Mouse (Mus musculus) forebrain, embryonic 11.5 days (tissue): ENCODE measurements at regions not wholly inside any gene's neighbourhood (a gene's known extent, or its start where the extent isn't known, plus 50 kb on each side); places are given as distances from the start of the nearest gene placed in this dataset.

ENCODE experiments used
- ATAC-seq: fragments of 200-750 bp; cut with Nextera tagmentation; replicated peaks from 2 replicates; pipeline ENCODE4 v1.8.0; 2017; ENCODE audit warnings: moderate TSS enrichment; ENCODE audit not compliant: low FRiP score
- DNase-seq: peaks from one replicate; pipeline ENCODE4 v3.0.0-alpha.2; 2017; ENCODE audit warnings: low spot score
- H3K27ac ChIP-seq: fragments of 300-500 bp; sonication (generic); 2 replicates; pipeline ENCODE4 v1.5.1; 2014; ENCODE audit warnings: low read depth, low read length
- H3K27me3 ChIP-seq: fragments of 300-500 bp; sonication (generic); 2 replicates; pipeline ENCODE4 v1.6.1; 2014; ENCODE audit warnings: mild to moderate bottlenecking, low read length, mixed read lengths; ENCODE audit not compliant: control insufficient read depth, insufficient read depth
- H3K36me3 ChIP-seq: fragments of 300-500 bp; sonication (generic); 2 replicates; pipeline ENCODE4 v1.6.1; 2014; ENCODE audit warnings: mild to moderate bottlenecking, low read length, moderate library complexity, mixed read lengths; ENCODE audit not compliant: control insufficient read depth, insufficient read depth
- H3K4me1 ChIP-seq: fragments of 300-500 bp; sonication (generic); replicated peaks from 2 replicates; pipeline ENCODE4 v1.6.1; 2014; ENCODE audit warnings: low read length, mixed read lengths; ENCODE audit not compliant: control insufficient read depth, insufficient read depth
- H3K4me2 ChIP-seq: fragments of 300-500 bp; sonication (generic); 2 replicates; pipeline ENCODE4 v1.6.1; 2014; ENCODE audit warnings: low read depth, mild to moderate bottlenecking, low read length, moderate library complexity, mixed read lengths; ENCODE audit not compliant: severe bottlenecking
- H3K4me3 ChIP-seq: fragments of 300-500 bp; sonication (generic); 2 replicates; pipeline ENCODE4 v1.5.1; 2014; ENCODE audit warnings: low read depth, low read length
- H3K9ac ChIP-seq: fragments of 300-500 bp; sonication (generic); 2 replicates; pipeline ENCODE4 v1.6.1; 2014; ENCODE audit warnings: low read length
- H3K9me3 ChIP-seq: fragments of 300-500 bp; sonication (generic); 2 replicates; pipeline ENCODE4 v1.6.1; 2016; ENCODE audit warnings: low read length, mixed read lengths; ENCODE audit not compliant: control insufficient read depth
- WGBS: fragments of 180-500 bp; shearing (Covaris S2); extraction: QIAGEN DNeasy Blood & Tissue Kit; methylation state at CpG from one replicate; pipeline ENCODE4 v1.1.7; 2014; 5-methylcytosine and 5-hydroxymethylcytosine counted together

- WGBS: 7% methylated on average over 7 of the region's 7 CpGs
- Histone ChIP-seq H3K4me1 (no peaks in the 10 kb centered on the region), H3K4me3 (no peak overlapping the region), H3K9me3 (no peaks in the 10 kb centered on the region), H3K27ac (peak overlapping the region; percentile 25; the same call in 1 of the 2 replicates), H3K27me3 (no peaks in the 10 kb centered on the region), H3K4me2 (no peak overlapping the region), H3K9ac (no peak overlapping the region), H3K36me3 (no peaks in the 10 kb centered on the region)
- ATAC-seq (peak; percentile 83), DNase-seq (peak; percentile 53)
Observed at GRCm38 (mm10) chr13:70019999-70020838, 218.0 kb downstream of the Med10 start.

DNA sequence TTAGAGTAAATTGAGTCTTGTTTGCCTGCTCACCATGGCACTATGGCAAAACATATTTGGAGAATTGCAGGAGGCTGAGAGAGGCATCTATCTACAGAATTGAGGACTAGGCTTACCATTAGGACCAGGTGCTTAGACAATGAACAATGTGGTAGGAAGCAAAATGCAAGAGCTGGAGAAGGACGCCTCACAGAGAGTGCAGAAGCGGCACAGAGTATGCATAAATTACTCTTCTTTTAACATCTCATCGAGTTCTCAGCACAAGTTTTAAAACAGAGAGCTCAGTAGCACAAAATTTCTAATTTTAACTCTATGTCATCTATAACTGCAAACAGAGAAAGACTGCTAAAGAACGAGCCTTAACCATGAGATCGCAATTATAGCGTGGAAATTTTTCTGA, 231.1 kb downstream of the Med10 start:
- no peak for DNase-seq
- WGBS: 81% methylated on average over 6 of the region's 6 CpGs
- H3K4me2 ChIP-seq: no peak overlapping the region

GRCm38 (mm10) chr13:70033763-70034162, 231.6 kb downstream of the Med10 start:
- WGBS: 63% methylated on average over 4 of the region's 4 CpGs

More for the DNA sequence above, 231.1 kb downstream of the Med10 start:
- no peak overlapping the region for H3K4me3 ChIP-seq
- no peaks in the 10 kb centered on the region for H3K9me3 ChIP-seq
- no peak overlapping the region for H3K9ac ChIP-seq
- no peak for ATAC-seq
- H3K27me3 ChIP-seq: no peaks in the 10 kb centered on the region
- H3K4me1 ChIP-seq: no peaks in the 10 kb centered on the region
- H3K27ac ChIP-seq: no peak overlapping the region
- H3K36me3 ChIP-seq: no peaks in the 10 kb centered on the region

GRCm38 (mm10) chr13:70037985-70038667, 235.9 kb downstream of the Med10 start:
- Histone ChIP-seq H3K9me3 (no peaks in the 10 kb centered on the region), H3K36me3 (no peaks in the 10 kb centered on the region), H3K4me3 (no peak overlapping the region), H3K4me1 (no peaks in the 10 kb centered on the region), H3K27me3 (no peaks in the 10 kb centered on the region), H3K9ac (no peak overlapping the region), H3K27ac (no peak overlapping the region), H3K4me2 (no peak overlapping the region)
- WGBS: 85% methylated on average over 11 of the region's 11 CpGs
- DNase-seq: no peak
- no peak for ATAC-seq

More at GRCm38 (mm10) chr13:70033763-70034162, 231.6 kb downstream of the Med10 start:
- Histone ChIP-seq H3K4me3 (no peak overlapping the region), H3K9ac (no peak overlapping the region), H3K4me2 (no peak overlapping the region), H3K36me3 (no peaks in the 10 kb centered on the region), H3K27me3 (no peaks in the 10 kb centered on the region), H3K4me1 (no peaks in the 10 kb centered on the region), H3K9me3 (no peaks in the 10 kb centered on the region), H3K27ac (no peak overlapping the region)
- no peak for ATAC-seq
- DNase-seq: no peak

- Histone ChIP-seq H3K4me3 (no peak overlapping the region), H3K27me3 (no peaks in the 10 kb centered on the region), H3K4me1 (no peaks in the 10 kb centered on the region; the same call in 1 of the 2 replicates), H3K27ac (no peak overlapping the region), H3K36me3 (no peaks in the 10 kb centered on the region), H3K9ac (no peak overlapping the region), H3K9me3 (no peaks in the 10 kb centered on the region), H3K4me2 (no peak overlapping the region)
- no peak for DNase-seq
- ATAC-seq: no peak
- 38% methylated on average over 9 of the region's 9 CpGs for WGBS
Observed at GRCm38 (mm10) chr13:70057920-70058319, 255.7 kb downstream of the Med10 start.

DNA sequence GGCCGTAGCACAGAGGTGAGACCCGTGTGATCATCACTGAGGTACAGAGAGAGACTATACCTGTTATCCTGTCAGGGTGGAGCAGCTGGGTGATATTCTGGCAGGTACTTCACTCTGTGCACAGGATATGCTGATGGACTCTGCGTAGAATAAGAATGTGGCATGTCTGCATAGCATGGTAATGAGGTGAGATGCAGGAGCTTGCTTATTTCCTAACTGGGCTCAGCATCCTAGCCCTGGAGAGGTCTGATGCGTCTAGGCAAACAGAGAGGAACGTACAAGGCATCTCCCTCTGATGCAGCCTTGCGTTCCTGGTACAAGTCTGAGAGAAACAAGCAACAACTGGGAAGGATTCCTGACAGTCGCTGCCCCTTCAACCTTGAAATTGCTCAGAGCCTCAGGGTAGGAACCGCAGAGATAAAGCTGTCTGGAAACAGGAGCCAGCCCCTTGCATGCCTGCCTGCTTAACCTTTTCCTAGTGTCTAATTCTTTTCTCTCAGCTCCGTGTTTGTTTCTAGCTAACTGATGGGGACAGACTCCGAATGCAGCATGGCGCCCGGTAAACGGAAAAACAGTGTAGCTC, 259.3 kb downstream of the Med10 start:
- H3K27me3 ChIP-seq: no peaks in the 10 kb centered on the region
- H3K27ac ChIP-seq: no peak overlapping the region
- WGBS: 84% methylated on average over 13 of the region's 13 CpGs
- ATAC-seq (no peak), DNase-seq (no peak)
- H3K4me1 ChIP-seq: no peaks in the 10 kb centered on the region; the same call in 1 of the 2 replicates
- no peak overlapping the region for H3K9ac ChIP-seq
- no peaks in the 10 kb centered on the region for H3K36me3 ChIP-seq
- H3K4me2 ChIP-seq: no peak overlapping the region
- no peak overlapping the region for H3K4me3 ChIP-seq
- no peaks in the 10 kb centered on the region for H3K9me3 ChIP-seq

DNA sequence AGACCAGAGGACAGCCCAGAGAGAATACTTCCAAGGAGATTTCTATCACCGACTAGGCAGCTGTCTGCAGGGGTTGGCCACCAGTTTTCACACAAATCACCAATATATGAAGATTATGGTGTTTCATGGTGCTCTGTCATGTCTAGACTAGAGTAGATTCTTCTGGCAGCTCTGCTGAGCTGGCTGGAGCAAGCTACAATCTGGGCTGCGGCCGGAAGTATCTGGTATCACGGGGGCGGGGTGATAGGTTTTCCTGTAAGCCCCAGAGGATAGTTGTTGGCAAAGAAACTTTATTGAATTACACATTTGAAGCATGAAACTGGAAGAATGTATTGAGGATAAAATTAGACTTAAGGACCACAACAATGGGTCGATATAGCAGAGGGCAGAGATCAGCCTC, 271.5 kb downstream of the Med10 start:
- 84% methylated on average over 6 of the region's 6 CpGs for WGBS

DNA sequence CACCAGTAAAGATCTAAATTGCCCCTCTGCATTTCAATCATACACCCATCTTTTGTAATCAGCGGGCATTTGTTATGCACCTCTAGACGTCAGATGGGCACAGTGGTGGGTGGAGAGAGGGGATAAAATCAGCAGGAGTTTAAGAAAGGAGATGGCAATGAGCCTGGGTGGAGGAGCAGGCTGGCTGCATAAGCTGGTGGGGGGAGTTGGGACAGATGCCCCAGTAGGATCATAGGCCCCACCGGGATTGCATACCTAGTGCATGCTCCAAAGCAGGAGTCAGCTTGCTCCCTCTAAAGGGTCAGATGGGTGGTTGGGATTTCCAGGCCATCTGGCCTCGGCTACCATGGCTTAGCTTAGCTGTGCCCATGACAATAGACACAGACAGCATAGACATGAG, 273.2 kb downstream of the Med10 start:
- Histone ChIP-seq H3K4me1 (no peaks in the 10 kb centered on the region), H3K27ac (no peak overlapping the region), H3K4me2 (no peak overlapping the region), H3K9ac (no peak overlapping the region), H3K36me3 (no peaks in the 10 kb centered on the region), H3K4me3 (no peak overlapping the region), H3K27me3 (no peaks in the 10 kb centered on the region), H3K9me3 (no peaks in the 10 kb centered on the region)
- DNase-seq (no peak), ATAC-seq (no peak)
- 76% methylated on average over 4 of the region's 4 CpGs for WGBS

More for the DNA sequence above, 271.5 kb downstream of the Med10 start:
- H3K9me3 ChIP-seq: no peaks in the 10 kb centered on the region
- no peak overlapping the region for H3K4me3 ChIP-seq
- no peak overlapping the region for H3K9ac ChIP-seq
- no peaks in the 10 kb centered on the region for H3K36me3 ChIP-seq
- no peak overlapping the region for H3K27ac ChIP-seq
- no peak overlapping the region for H3K4me2 ChIP-seq
- H3K4me1 ChIP-seq: no peaks in the 10 kb centered on the region
- DNase-seq (no peak), ATAC-seq (no peak)
- no peaks in the 10 kb centered on the region for H3K27me3 ChIP-seq
